Mouse (Mus musculus) mouse embryonic stem cell (cell line): ENCODE data around the gene Coil.
"Not testable (repeated sequence)": the region's sequence is repeated elsewhere in the genome, so short reads cannot be mapped to it uniquely, and the experiment has no call there.

Experiments
- in situ Hi-C, 2 experiments: fragments of 300-500 bp; cut with MboI; formaldehyde crosslinking; loops; 1 replicate in 1 of 2; 3 replicates in 1 of 2; pipeline ENCODE4 v1.14.3; 2019 to 2020; ENCODE audit warnings: low sequenced_read_pairs in 2 of 2, low pct_unique_long_range_greater_than_20kb in 1 of 2, mixed read lengths in 1 of 2; ENCODE audit not compliant: unreplicated experiment in 1 of 2

Gene Coil

GRCm38 (mm10) chr11:88955217-88955969 lies 14.7 kb upstream of the Coil start, which contains the start of gene Scpep1:
Scpep1 (minus strand) TSS chr11:88955465.
- in situ Hi-C loops, result no loop called here

- in situ Hi-C loops, result no loop called here
Measured at GRCm38 (mm10) chr11:88958851-88959250, 11.2 kb upstream of the Coil start.

- in situ Hi-C loops, result no loop called here
Measured at GRCm38 (mm10) chr11:88966881-88967361, 3.1 kb upstream of the Coil start, which contains the start of gene Elobl. Elobl (minus strand) TSS chr11:88966931.

GRCm38 (mm10) chr11:88973776-88974701 lies 4.0 kb downstream of the Coil start:
- in situ Hi-C loops, result no loop called here

- in situ Hi-C loops, result no loop called here
Measured at GRCm38 (mm10) chr11:88976320-88976719, 6.3 kb downstream of the Coil start.

- in situ Hi-C loops, result no loop called here
Measured at GRCm38 (mm10) chr11:88977188-88977587, 7.1 kb downstream of the Coil start.

GRCm38 (mm10) chr11:88981337-88981736 lies 11.3 kb downstream of the Coil start:
- in situ Hi-C loops, result no loop called here

GRCm38 (mm10) chr11:88986616-88987015 lies 16.6 kb downstream of the Coil start:
- in situ Hi-C loops, result no loop called here

- in situ Hi-C loops, result no loop called here
Measured at GRCm38 (mm10) chr11:88988956-88989355, 18.9 kb downstream of the Coil start.

GRCm38 (mm10) chr11:88989530-88989929 lies 19.5 kb downstream of the Coil start:
- in situ Hi-C loops, result no loop called here

- in situ Hi-C loops, result no loop called here
Measured at GRCm38 (mm10) chr11:88993186-88993585, 23.1 kb downstream of the Coil start.

GRCm38 (mm10) chr11:88993625-88994024 lies 23.6 kb downstream of the Coil start:
- in situ Hi-C loops, result no loop called here

- in situ Hi-C loops, result no loop called here
Measured at GRCm38 (mm10) chr11:88994492-88994891, 24.4 kb downstream of the Coil start.

GRCm38 (mm10) chr11:88995616-88996015 lies 25.6 kb downstream of the Coil start:
- in situ Hi-C loops, result no loop called here

GRCm38 (mm10) chr11:88996427-88996826 lies 26.4 kb downstream of the Coil start:
- in situ Hi-C loops, result no loop called here

GRCm38 (mm10) chr11:88997343-88997742 lies 27.3 kb downstream of the Coil start:
- in situ Hi-C loops, result not testable (repeated sequence)

GRCm38 (mm10) chr11:88998406-88998805 lies 28.4 kb downstream of the Coil start:
- in situ Hi-C loops, result no loop called here

- in situ Hi-C loops, result no loop called here
Measured at GRCm38 (mm10) chr11:88998974-88999722, 29.1 kb downstream of the Coil start, which contains the start of gene Trim25. Trim25 (plus strand) TSS chr11:88999376.
